Mouse (Mus musculus): ENCODE measurements around the gene Wdr74. TPM values are rescaled to one million over a fixed set of nuclear protein-coding genes. Genes with fewer than 3 reads are reported as not detected.

Gene Wdr74
- polyA plus RNA-seq, 1 experiment from 2014 or later = 98.7 TPM

DNA sequence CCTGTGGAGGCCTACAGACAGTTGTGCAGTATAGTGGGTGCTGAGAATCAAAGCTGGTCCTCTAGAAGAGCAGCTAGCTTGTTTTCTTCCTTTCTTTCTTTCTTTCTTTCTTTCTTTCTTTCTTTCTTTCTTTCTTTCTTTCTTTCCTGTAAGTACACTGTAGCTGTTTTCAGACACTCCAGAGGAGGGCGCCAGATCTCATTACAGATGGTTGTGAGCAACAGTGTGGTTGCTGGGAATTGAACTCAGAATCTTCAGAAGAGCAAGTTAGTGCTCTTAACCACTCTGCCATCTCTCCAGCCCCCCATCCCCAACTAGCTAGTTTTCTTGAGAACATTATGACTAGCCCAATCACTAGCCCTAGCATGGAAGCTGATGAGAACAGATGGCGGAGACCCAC, 25.1 kb downstream of the Wdr74 start:
- Histone ChIP-seq H3K4me3 (no peak overlapping the region), H3K9ac (no peak overlapping the region), H3K27ac (no peak overlapping the region), H3K27me3 (no peaks in the 10 kb centered on the region), H3K4me2 (replicated peaks) (no peak overlapping the region), H3K9me3 (peaks cover 5% of the 10 kb centered on the region; the same call in 1 of the 2 replicates), H3K36me3 (peaks cover 41% of the 10 kb centered on the region), H3K4me1 (peaks cover 19% of the 10 kb centered on the region)
- WGBS = 88% methylated on average over 2 of the region's 2 CpGs
- no peak for ATAC-seq (ENCODE audit: low FRiP score, low read depth)

- H3K27ac ChIP-seq = no peak overlapping the region
- 94% methylated on average over 4 of the region's 4 CpGs for WGBS
- ATAC-seq (ENCODE audit: low FRiP score, low read depth) = no peak
- no peak overlapping the region for H3K4me3 ChIP-seq
- H3K4me2 ChIP-seq (replicated peaks) = no peak overlapping the region
- peaks cover 5% of the 10 kb centered on the region; the same call in 1 of the 2 replicates for H3K9me3 ChIP-seq
- no peaks in the 10 kb centered on the region for H3K27me3 ChIP-seq
- peaks cover 64% of the 10 kb centered on the region for H3K36me3 ChIP-seq
- peaks cover 8% of the 10 kb centered on the region for H3K4me1 ChIP-seq
- no peak overlapping the region for H3K9ac ChIP-seq
These were observed 27.6 kb downstream of the Wdr74 start for GRCm38 (mm10) chr19:8763276-8763675.

DNA sequence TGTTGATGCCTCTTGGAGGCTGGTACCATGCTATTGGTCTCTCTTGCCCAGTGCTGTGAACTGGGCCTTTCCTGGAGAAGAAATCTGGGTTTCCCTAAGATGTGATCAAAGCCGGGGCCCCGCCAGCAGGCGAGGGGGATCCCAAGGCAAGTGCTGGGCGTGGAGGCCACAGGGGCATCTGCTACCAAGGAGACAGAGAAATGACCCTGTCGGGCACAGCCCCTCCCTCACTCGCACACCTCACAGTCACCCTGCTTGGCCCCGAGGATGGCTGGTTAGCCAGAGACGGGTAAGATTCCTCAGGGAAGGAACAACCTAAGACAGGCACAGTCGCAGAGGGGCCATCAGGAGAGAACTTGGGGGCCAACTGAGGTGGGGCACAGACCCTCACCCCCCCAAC, 29.9 kb downstream of the Wdr74 start:
- 94% methylated on average over 9 of the region's 9 CpGs for WGBS
- Histone ChIP-seq H3K27ac (no peak overlapping the region), H3K4me1 (peaks cover 5% of the 10 kb centered on the region; the same call in 1 of the 2 replicates), H3K9ac (no peak overlapping the region), H3K36me3 (peaks cover 86% of the 10 kb centered on the region), H3K4me3 (no peak overlapping the region), H3K4me2 (replicated peaks) (no peak overlapping the region), H3K9me3 (peaks cover 5% of the 10 kb centered on the region; the same call in 1 of the 2 replicates), H3K27me3 (no peaks in the 10 kb centered on the region)
- ATAC-seq (ENCODE audit: low FRiP score, low read depth) = no peak

DNA sequence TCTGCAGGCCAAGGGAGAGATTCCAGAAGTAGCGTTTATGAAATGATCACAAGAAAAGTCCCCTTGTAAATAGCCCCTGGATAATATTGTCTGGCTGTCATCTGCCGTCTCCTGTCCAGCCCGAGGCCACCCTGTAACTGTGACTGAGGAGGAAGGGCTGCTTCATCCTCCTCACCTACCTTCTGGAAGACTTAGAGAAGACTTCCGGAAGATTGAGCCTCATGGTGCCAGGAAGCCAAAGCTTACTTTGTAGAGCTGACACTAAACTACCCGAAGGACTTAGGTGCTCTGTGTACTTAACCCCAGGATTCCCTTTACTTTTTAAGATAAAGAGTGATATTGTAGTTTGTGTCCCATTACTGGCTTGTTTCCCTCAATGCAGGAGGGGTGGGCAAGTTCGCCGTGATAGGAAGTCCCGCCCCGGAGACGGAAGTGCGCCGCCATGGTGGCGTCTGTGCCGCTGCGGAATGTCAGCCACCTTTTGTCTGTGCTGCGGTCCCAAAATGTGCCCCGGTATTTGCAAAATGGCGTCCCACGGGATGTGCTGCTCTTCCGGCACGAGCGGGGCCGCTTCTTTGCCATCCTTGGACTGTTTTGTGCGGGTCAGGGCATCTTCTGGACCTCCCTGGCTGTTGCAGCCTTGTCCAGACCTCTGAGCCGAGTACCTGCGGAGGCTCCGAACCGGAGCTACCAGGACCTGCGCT, 35.1 kb downstream of the Wdr74 start, which contains the start of gene Tmem223:
Gene Tmem223 (plus strand): TSS at position 430 of the 704 bp plus-strand sequence.
- H3K27ac ChIP-seq = peak within 1 kb of the TSS; percentile 89
- no peak; the same call in 1 of the 2 replicates for ATAC-seq (ENCODE audit: low FRiP score, low read depth)
- H3K27me3 ChIP-seq = no peaks in the 10 kb centered on the region
- H3K9ac ChIP-seq = peak within 1 kb of the TSS; percentile 95
- peaks cover 31% of the 10 kb centered on the region for H3K4me1 ChIP-seq
- 0 out of 2 replicates have a peak, but pooled peaks cover under 1% of the 10 kb centered on the region for H3K9me3 ChIP-seq
- WGBS = 21% methylated on average over 29 of the region's 29 CpGs
- H3K4me3 ChIP-seq = peak within 1 kb of the TSS; percentile 78
- H3K4me2 ChIP-seq (replicated peaks) = peak within 1 kb of the TSS; percentile 77
- peaks cover 68% of the 10 kb centered on the region for H3K36me3 ChIP-seq

- Histone ChIP-seq H3K9ac (peak overlapping the region; percentile 93), H3K27ac (peak overlapping the region; percentile 98; the same call in 1 of the 2 replicates), H3K4me1 (peaks cover 33% of the 10 kb centered on the region), H3K36me3 (peaks cover 50% of the 10 kb centered on the region), H3K4me3 (peak overlapping the region; percentile 76), H3K4me2 (replicated peaks) (peak overlapping the region; percentile 95), H3K9me3 (no peaks in the 10 kb centered on the region), H3K27me3 (no peaks in the 10 kb centered on the region)
- ATAC-seq (ENCODE audit: low FRiP score, low read depth) = no peak
- 86% methylated on average over 5 of the region's 5 CpGs for WGBS
These were observed 37.4 kb downstream of the Wdr74 start for GRCm38 (mm10) chr19:8772996-8773395.

GRCm38 (mm10) chr19:8773409-8773808, 37.8 kb downstream of the Wdr74 start:
- H3K4me3 ChIP-seq = peak overlapping the region; percentile 76
- 55% methylated on average over 6 of the region's 6 CpGs for WGBS
- no peaks in the 10 kb centered on the region for H3K27me3 ChIP-seq
- H3K9me3 ChIP-seq = no peaks in the 10 kb centered on the region
- H3K27ac ChIP-seq = peak overlapping the region; percentile 98; the same call in 1 of the 2 replicates
- no peak for ATAC-seq (ENCODE audit: low FRiP score, low read depth)
- H3K36me3 ChIP-seq = peaks cover 50% of the 10 kb centered on the region
- H3K4me1 ChIP-seq = peaks cover 33% of the 10 kb centered on the region
- peak overlapping the region; percentile 95 for H3K4me2 ChIP-seq (replicated peaks)
- peak overlapping the region; percentile 93 for H3K9ac ChIP-seq

- H3K9ac ChIP-seq = peak within 1 kb of the TSS; percentile 93
- peaks cover 48% of the 10 kb centered on the region for H3K36me3 ChIP-seq
- no peaks in the 10 kb centered on the region for H3K27me3 ChIP-seq
- peak; percentile 94 for ATAC-seq (ENCODE audit: low FRiP score, low read depth)
- H3K9me3 ChIP-seq = no peaks in the 10 kb centered on the region
- H3K4me1 ChIP-seq = peaks cover 33% of the 10 kb centered on the region
- H3K4me3 ChIP-seq = peak within 1 kb of the TSS; percentile 76
- H3K27ac ChIP-seq = peak within 1 kb of the TSS; percentile 98
- peak within 1 kb of the TSS; percentile 95 for H3K4me2 ChIP-seq (replicated peaks)
- under 1% methylated on average over 68 of the region's 68 CpGs for WGBS
These were observed 38.6 kb downstream of the Wdr74 start, which contains the start of gene Tmem179b for GRCm38 (mm10) chr19:8774086-8774835. Gene Tmem179b, minus strand, starts transcription at chr19:8774467.

DNA sequence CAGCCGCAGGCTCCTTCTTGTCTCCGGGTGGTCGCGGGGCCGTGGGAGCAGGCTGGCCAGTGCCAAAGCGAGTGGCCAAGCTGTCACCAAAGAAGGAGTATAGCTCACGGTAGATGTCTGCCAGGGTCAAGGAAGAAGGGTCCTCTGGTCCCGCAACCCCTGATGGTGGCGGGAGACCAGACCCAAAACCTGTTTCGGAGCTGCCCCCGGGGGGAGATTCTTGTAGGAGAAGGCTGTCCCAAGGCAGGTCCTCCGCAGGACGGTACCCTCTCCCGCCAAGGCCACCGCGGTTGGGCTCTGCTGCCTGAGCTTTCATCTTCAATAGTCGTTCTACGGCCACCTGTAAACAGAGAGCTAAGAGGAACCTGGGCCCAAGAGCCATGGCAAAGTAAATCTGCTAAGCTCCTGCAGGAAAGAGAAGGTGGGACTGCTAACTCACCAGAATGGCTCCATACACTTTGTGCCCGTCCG, 39.4 kb downstream of the Wdr74 start:
- peak overlapping the region; percentile 76 for H3K4me3 ChIP-seq
- peaks cover 33% of the 10 kb centered on the region for H3K4me1 ChIP-seq
- peaks cover 45% of the 10 kb centered on the region for H3K36me3 ChIP-seq
- peak overlapping the region; percentile 93 for H3K9ac ChIP-seq
- ATAC-seq (ENCODE audit: low FRiP score, low read depth) = no peak; the same call in 1 of the 2 replicates
- H3K27me3 ChIP-seq = no peaks in the 10 kb centered on the region
- peak overlapping the region; percentile 98 for H3K27ac ChIP-seq
- peak overlapping the region; percentile 95 for H3K4me2 ChIP-seq (replicated peaks)
- H3K9me3 ChIP-seq = no peaks in the 10 kb centered on the region
- WGBS = 5% methylated on average over 20 of the region's 20 CpGs

DNA sequence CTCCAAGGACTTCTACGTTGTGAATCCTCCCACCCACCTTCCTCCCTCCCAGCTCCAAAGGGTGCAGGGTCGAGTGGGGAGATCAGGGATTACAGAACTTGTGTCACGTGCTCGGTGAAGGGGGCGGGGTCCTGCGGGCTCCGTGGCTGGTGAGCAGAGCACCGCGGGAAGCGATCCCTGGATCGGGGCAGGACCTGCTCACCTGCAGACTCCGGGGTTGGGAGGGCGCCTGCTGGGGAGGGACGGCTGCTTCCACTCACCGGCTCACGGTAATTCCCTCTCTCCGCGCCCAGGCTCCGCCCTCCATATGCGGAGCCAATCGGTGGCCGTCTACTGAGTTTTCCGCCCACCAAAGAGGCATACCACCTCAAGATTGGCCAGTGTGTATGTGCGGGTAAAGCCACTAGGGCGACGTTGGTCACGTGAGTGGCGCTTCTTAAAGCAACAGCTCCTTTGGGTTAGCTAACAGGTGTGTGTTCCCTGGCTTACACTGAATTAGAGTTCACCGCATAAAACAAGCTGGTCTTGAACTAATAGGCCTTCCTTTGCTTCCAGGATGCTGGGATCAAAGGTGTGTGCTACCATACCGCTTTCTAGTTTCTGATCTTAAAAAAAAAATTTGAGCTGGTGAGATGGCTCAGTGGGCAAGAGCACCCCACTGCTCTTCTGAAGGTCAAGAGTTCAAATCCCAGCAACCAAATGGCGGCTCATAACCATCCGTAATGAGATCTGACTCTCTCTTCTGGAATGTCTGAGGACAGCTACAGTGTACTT, 50.6 kb downstream of the Wdr74 start, which contains the start of gene Taf6l:
Gene Taf6l (minus strand): TSS at position 410 of the 774 bp plus-strand sequence.
- H3K4me1 ChIP-seq = peaks cover 8% of the 10 kb centered on the region
- peak within 1 kb of the TSS; percentile 64 for H3K9ac ChIP-seq
- H3K9me3 ChIP-seq = no peaks in the 10 kb centered on the region
- WGBS = 1% methylated on average over 31 of the region's 32 CpGs
- peak within 1 kb of the TSS; percentile 81 for H3K27ac ChIP-seq
- H3K36me3 ChIP-seq = peaks cover 40% of the 10 kb centered on the region
- peak within 1 kb of the TSS; percentile 73 for H3K4me3 ChIP-seq
- ATAC-seq (ENCODE audit: low FRiP score, low read depth) = peak; percentile 99
- H3K27me3 ChIP-seq = no peaks in the 10 kb centered on the region
- H3K4me2 ChIP-seq (replicated peaks) = peak within 1 kb of the TSS; percentile 74

DNA sequence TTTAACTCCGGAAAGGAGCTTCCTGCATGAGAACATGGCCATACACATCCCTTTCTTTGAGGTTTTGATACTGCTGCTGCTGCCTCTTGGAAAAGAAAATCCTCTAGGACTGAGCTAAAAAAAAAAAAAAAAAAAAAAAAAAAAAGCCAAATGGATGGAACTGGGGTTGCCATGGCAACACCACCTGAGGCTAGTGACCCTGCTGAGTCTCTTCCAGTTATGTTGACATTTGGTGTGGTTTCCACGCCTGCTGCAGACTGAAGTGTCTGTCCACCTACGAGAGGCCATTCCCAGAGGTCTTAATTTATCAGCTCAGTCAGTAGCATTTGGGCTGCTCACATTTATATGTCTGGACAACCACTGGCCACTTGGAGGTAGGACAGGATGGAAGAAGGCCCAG, 52.9 kb downstream of the Wdr74 start:
- H3K9me3 ChIP-seq = 0 out of 2 replicates have a peak, but pooled peaks cover 6% of the 10 kb centered on the region
- H3K4me1 ChIP-seq = peaks cover 8% of the 10 kb centered on the region
- H3K36me3 ChIP-seq = peaks cover 35% of the 10 kb centered on the region
- no peak overlapping the region for H3K27ac ChIP-seq
- peak overlapping the region; percentile 48 for H3K9ac ChIP-seq
- 21% methylated on average over 3 of the region's 3 CpGs for WGBS
- ATAC-seq (ENCODE audit: low FRiP score, low read depth) = no peak
- H3K27me3 ChIP-seq = no peaks in the 10 kb centered on the region
- H3K4me3 ChIP-seq = no peak overlapping the region
- H3K4me2 ChIP-seq (replicated peaks) = no peak overlapping the region

- H3K9ac ChIP-seq = 0 out of 2 replicates have a peak overlapping the region, but pooled peaks have one; percentile 48
- H3K36me3 ChIP-seq = peaks cover 35% of the 10 kb centered on the region
- no peak for ATAC-seq (ENCODE audit: low FRiP score, low read depth)
- 49% methylated on average over 1 of the region's 1 CpGs for WGBS
- 0 out of 2 replicates have a peak, but pooled peaks cover 7% of the 10 kb centered on the region for H3K9me3 ChIP-seq
- no peak overlapping the region for H3K4me2 ChIP-seq (replicated peaks)
- no peak overlapping the region for H3K27ac ChIP-seq
- H3K27me3 ChIP-seq = no peaks in the 10 kb centered on the region
- H3K4me3 ChIP-seq = no peak overlapping the region
- H3K4me1 ChIP-seq = peaks cover 8% of the 10 kb centered on the region
These were observed 53.5 kb downstream of the Wdr74 start for GRCm38 (mm10) chr19:8789171-8789570.
